Mouse (Mus musculus) left cerebral cortex, postnatal 25 days (tissue): Measurements from ENCODE around the gene Mbnl3. TPM values are rescaled to one million over a fixed set of nuclear protein-coding genes. Genes with fewer than 3 reads are reported as not detected.

Source experiments
- DNase-seq, 2 experiments: peaks; one replicate each; pipeline ENCODE4 v3.0.0; 2022; ENCODE audit warnings: low spot score in 2 of 2, mixed read lengths in 1 of 2
- intact Hi-C: fragments of 180-260 bp; cut with DNase I; formaldehyde crosslinking; loops from one replicate; pipeline ENCODE4 v1.15.1; 2025
- total RNA-seq, 2 experiments: library from RNA; stranded (reverse); gene quantifications; 2 replicates each; pipeline ENCODE4 v1.2.3; 2021

Gene Mbnl3
- under 1 TPM; 0.50 to 0.60 TPM for total RNA-seq

DNA sequence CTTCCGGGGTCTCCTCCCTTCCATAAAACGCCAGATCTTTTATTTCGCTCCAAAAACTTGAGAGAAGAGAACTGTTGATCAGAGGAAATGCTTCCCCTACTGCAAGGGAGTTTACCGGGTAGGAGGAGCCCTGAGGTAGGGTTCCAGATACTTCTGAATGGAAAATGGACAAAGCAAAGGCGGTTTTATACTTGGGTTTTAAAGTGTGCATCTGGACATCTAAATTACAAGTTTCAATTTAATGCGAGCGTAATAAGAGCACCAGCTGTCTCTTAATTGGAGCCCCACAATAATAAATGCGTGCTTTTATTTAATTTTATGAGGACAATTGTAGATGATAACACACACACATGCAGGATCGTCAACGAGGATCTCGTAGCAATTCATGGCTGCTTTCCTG lies at the start of gene Mbnl3:
Gene Mbnl3, minus strand, starts transcription at position 101 of the 400 bp plus-strand sequence.
- DNase-seq = no peak
- intact Hi-C loops = no loop called here

- DNase-seq = no peak
- intact Hi-C loops = no loop called here
Measured at GRCm38 (mm10) chrX:51205548-51206324, 596 bp downstream of the Mbnl3 start.

DNA sequence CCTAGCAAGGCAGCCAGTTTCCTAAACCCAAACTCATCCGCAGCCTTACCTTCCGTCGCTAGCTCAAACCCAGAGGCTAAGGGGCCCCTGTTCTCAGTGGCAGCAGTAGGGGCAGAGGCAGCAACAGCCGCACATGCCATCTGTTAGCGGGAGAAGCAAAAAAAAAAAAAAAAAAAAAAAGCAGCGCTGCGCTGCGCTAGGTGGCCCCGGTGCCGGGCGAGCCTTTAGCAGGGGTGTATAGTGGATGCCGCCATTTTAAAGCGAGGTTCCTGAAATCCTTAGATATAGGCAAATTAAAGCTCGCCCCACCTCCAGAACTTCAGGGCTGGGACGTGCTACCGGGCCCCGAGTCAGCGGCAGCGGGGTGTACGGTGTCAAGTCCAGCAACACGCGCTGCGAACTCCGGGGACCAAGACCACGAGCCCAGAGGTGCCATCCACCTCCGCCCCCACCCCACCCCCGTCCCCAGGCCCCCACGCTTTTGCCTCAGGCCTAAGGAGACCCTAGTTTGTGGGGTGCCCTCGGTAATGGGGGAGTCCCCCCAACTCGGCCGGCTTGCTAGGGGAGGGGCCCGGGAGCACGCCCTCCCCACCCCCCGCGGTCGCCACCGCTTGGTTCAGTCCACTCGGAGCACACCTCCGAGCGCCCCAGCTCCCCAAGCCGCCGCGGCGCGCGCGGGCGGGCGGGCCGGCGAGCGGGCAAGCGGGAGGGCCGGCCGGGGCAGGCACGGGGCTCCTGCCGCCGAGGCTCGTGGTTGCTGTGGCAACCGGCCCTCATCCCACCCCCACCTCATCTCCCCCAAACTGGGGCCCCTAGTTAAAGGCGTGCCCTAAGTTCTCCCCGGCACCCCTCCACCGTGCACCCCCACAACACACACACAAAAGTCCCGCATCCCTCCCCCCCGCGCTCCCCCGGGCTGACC lies 1.4 kb downstream of the Mbnl3 start:
- no peak for DNase-seq
- intact Hi-C loops = no loop called here

DNA sequence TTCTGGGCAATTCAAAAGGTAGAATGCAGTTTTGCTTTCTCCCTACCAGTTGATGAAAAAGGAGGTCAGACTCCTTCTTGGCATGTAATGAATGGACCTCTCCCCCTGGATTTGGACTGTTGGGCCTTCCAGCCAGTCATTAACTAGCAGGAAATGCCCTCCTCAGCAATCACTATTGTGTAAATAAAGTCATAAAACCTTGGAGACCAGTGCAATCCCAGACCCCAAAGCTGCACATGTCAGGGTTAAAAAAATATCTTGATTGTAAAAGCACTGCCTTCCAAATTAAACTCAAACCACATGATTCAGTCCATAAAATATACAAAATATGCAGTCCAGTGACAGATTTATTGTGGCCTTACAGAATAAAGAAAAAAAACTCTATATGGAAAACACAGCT lies 9.3 kb downstream of the Mbnl3 start:
- intact Hi-C loops = no loop called here
- no peak for DNase-seq

DNA sequence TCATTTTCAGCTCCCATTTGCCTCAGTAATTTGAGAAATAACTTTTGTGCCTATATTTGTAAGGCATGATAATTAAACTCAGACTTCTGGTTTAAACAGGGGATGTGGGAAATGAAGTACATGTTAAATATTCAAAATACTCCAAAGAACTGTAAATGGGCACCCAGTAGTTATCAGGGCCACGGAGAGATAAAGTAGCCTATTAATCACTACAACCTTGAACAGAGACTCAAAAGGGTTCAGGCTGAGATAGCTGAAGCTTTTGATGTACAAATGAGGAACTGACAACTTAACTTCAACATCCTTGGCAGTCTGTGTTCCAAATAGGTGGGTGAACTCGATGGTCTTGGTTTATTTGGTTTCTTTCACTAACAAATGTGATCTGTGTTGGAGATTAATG lies 34.4 kb downstream of the Mbnl3 start:
- DNase-seq = no peak
- intact Hi-C loops = loop anchor here (10.0 kb wide), 1 partner anchor 203 kb away; no protein-coding TSS in a partner anchor

- no peak for DNase-seq
- intact Hi-C loops = loop anchor here (10.0 kb wide), 1 partner anchor 203 kb away; no protein-coding TSS in a partner anchor
Measured at GRCm38 (mm10) chrX:51171413-51171812, 34.9 kb downstream of the Mbnl3 start.

GRCm38 (mm10) chrX:51170404-51170803 lies 35.9 kb downstream of the Mbnl3 start:
- intact Hi-C loops = loop anchor here (10.0 kb wide), 1 partner anchor 204 kb away; no protein-coding TSS in a partner anchor
- no peak for DNase-seq

- no peak for DNase-seq
- intact Hi-C loops = loop anchor here (10.0 kb wide), 1 partner anchor 205 kb away; no protein-coding TSS in a partner anchor
Measured at GRCm38 (mm10) chrX:51169476-51170045, 36.8 kb downstream of the Mbnl3 start.

DNA sequence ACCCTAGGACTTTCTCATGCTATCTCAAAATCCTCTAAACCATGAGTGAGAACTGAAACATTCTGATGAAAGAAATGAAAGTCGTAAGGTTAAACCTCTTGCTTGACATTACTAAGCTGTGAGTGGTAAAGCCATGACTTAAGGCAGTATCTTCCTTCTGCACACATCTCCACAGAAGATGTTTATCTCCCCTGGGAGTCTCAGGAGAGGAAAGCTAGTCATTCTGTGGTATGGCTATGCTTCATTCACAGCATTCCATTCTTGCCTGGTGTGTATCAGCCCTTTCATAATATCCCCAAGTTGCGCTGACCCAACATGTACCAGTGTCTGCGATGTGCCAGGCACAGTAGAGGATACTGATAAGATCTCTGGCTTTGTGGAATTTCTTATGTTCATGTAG lies 38.4 kb downstream of the Mbnl3 start:
- DNase-seq = no peak
- intact Hi-C loops = no loop called here

- intact Hi-C loops = no loop called here
Measured at GRCm38 (mm10) chrX:51164766-51165165, 41.6 kb downstream of the Mbnl3 start.

GRCm38 (mm10) chrX:51148436-51148835 lies 57.9 kb downstream of the Mbnl3 start:
- intact Hi-C loops = loop anchor here (5.0 kb wide), 1 partner anchor 81 kb away; no protein-coding TSS in a partner anchor

More at GRCm38 (mm10) chrX:51164766-51165165, 41.6 kb downstream of the Mbnl3 start:
- no peak for DNase-seq

GRCm38 (mm10) chrX:51146351-51146750 lies 60.0 kb downstream of the Mbnl3 start:
- DNase-seq = peak; percentile 2 to 10

More at GRCm38 (mm10) chrX:51148436-51148835, 57.9 kb downstream of the Mbnl3 start:
- no peak for DNase-seq

GRCm38 (mm10) chrX:51140055-51140454 lies 66.3 kb downstream of the Mbnl3 start:
- DNase-seq = no peak
- intact Hi-C loops = no loop called here

More at GRCm38 (mm10) chrX:51146351-51146750, 60.0 kb downstream of the Mbnl3 start:
- intact Hi-C loops = loop anchor here (5.0 kb wide), 1 partner anchor 79 kb away; no protein-coding TSS in a partner anchor

- intact Hi-C loops = no loop called here
- peak in 1 of 2 experiments; percentile 3 for DNase-seq
Measured at GRCm38 (mm10) chrX:51131325-51131724, 75.0 kb downstream of the Mbnl3 start.

- DNase-seq = no peak
- intact Hi-C loops = no loop called here
Measured at GRCm38 (mm10) chrX:51102748-51103147, 103.6 kb downstream of the Mbnl3 start.

DNA sequence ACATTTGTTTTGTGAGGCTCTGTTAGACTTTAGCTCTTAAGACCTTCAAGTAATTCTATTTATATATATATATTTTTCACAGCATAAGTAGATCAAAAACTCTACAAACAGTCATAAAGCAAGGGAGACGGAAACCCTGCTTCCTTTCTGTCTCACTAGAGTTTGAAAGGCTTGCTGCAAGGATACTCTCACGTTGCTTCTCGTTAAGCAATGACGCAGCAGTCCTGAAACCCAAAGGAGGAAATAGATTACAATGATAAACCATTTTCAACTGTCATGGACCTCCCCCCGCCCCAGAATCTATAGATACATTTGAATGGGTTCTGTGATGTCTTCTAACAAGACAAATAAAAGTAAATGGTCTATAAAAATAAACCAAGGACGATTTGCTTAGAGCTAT lies 121.4 kb downstream of the Mbnl3 start:
- DNase-seq = no peak
- intact Hi-C loops = no loop called here

DNA sequence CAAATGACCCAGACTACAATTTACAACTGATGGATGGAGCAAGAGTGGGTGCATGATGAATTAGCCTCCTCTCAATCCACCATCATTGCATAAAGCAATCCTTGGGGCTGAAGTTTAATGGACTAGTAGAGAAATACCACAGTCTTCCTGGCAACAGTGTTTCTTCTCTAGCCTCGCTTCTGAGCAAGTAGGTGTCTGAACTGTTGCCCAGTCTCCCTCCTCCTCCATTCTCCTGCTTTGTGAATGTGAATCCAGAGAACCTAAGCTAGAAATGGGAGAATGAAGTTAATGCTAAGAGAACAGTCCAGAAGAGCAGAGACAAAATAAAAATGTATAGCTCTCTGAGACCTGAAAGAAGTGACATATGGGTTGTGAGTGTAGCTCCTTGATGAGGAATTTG lies 122.1 kb downstream of the Mbnl3 start:
- peak in 1 of 2 experiments; percentile 63 for DNase-seq
- intact Hi-C loops = no loop called here

DNA sequence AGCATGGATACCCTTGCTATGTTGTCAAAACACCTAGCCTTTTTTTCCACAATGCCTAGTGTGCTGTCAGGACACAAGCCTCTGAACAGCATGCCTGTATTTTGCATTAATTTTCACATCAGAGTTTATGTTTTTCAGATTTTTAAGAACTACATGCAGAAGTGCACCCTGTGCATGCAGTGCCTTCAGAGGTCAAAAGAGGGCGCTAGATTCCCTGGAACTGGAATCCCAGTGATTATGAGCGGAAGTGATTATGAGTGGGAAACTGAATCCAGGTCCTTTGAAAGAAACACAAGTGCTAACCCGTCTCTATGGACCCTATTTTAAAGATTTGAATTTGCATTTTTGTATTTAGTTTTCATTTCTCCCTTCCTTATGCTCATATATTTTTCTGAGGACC lies 129.6 kb downstream of the Mbnl3 start:
- intact Hi-C loops = no loop called here
- DNase-seq = peak in 1 of 2 experiments; percentile 11
